Mouse (Mus musculus): ENCODE results near the gene Hoxa5. TPM values are rescaled to one million over a fixed set of nuclear protein-coding genes. Genes with fewer than 3 reads are reported as not detected.

The Hoxa5 gene
- total RNA-seq, 2 experiments from 2014 or later = 1.9 to 3.5 TPM

DNA sequence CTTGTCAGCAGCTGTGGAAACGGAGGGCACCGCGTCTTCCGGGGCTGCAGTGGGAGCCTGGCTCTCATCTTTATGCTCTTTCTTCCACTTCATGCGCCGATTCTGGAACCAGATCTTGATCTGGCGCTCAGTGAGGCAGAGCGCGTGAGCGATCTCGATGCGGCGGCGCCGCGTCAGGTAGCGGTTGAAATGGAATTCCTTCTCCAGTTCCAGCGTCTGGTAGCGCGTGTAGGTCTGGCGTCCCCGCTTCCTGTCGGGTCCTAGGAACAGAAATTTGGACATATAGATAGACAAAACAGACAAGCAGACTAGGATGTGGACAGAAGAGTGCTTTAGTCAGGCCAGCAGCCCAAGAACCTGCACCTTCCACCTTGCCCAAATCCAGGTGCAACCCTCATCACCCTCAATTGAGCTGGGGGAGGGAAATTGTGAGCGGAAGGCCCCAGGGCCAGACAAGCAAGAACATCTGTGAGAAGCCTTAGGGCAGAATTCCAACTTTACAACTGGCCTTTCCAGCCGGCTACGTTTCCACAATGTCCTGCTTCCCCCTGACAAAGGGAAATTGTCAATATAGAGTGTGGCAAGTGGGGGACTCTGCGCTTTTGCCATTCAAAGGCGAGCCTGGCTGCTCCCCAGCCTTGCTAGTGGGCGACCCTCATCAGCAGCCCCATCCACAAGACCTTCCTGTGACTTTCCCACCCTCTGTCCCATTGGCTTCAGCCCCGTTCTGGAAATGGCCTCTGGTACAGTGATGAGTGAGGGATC lies 11.6 kb upstream of the Hoxa5 start:
- no peak for DNase-seq

DNA sequence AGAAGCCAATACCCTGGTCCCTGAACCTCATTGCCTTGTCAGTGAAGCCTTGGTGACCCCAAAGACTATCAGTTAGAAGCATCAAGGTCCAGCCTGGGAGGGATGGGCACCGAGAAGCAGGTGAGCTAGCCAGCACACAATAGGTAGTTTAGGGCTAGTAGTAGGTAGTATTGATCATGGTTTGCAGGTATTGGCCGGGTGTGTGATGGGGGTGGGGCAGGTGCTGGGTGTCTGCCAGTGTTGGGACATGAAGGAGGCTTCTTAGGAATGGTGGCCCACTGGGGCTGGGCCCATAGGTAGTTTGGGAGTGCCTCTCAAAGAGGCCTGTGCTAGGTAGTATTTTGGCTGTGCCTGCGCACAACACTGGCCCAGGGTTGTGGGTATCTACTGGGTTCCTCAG lies 10.7 kb upstream of the Hoxa5 start:
- no peak for DNase-seq

- no peak for DNase-seq
Observed at GRCm38 (mm10) chr6:52214271-52214670, 9.9 kb upstream of the Hoxa5 start.

DNA sequence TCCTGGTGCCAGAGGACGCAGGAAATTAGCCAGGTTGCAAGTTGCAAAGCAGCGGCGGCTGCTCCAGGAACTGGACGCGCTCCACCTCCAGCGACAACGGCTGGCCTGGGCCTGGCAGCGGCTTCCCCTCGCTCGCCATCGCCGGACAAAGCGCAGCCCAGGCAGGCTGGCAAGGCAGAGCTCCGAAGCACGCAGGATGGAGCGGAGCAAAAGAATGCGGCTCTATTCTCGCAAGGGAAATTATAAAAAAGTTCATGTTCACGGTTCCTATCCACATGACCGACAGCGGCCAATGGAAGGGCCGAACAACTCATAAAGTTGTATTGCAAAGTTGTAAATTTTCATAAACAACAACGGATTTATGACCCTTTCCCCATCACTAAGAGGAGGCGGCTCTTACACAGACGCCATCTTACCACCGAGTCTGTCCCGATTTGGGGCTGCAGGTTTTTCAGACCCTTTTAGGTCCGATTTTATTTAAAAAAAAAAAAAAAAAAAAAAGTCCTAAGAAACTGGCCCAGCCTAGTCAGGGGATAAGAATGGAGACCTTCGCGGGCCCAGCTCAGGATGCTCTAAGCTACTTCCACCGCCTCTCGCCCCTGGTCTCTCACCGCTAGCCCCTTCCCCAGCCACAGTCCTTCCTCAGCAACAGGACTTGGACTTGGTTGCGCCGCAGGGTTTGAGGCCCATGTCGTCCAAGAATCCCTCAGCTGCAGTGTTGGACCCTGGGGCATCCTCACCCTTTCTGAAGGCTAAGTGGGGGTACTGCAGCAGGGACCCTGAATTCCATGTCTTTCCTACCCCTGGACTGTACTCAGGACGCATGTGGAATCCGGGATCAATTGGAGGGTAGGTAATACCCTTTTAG lies 9.0 kb upstream of the Hoxa5 start, which contains the start of the genes Hoxa3 and Gm28308:
Hoxa3 (minus strand) TSS at position 218 of the 868 bp plus-strand sequence.
Gm28308 (minus strand) TSS at position 221 of the 868 bp plus-strand sequence.
- peak; percentile 80 for DNase-seq

DNA sequence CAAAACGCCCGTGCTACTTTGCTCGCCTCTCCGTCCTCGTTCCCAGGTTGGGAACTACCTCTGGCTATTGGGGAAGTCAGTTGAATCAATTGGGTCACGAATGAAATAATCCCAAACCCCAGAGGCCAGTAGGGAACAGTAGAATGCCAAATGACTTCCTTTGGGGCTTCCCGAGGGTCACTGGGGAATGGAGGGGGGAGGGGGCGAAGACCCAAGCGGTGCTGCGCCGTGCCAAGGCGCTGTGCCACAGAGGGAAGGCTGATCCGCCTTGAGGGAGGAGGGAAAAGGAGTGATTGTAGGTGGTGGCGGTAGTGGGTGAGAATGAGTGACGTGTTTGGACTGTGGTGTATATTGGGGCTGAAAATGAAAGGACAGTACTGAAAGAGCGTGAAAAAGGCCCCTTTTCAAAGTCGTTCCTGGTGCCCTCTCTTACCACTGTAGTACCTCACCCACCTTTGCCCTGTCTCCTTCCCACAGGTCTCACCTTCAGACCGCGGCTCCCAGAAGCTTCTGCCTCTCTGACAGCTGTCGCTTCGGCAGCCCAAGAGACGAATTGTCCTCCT lies 8.2 kb upstream of the Hoxa5 start:
- no peak for DNase-seq

GRCm38 (mm10) chr6:52211961-52212360 lies 7.6 kb upstream of the Hoxa5 start:
- DNase-seq = no peak

DNA sequence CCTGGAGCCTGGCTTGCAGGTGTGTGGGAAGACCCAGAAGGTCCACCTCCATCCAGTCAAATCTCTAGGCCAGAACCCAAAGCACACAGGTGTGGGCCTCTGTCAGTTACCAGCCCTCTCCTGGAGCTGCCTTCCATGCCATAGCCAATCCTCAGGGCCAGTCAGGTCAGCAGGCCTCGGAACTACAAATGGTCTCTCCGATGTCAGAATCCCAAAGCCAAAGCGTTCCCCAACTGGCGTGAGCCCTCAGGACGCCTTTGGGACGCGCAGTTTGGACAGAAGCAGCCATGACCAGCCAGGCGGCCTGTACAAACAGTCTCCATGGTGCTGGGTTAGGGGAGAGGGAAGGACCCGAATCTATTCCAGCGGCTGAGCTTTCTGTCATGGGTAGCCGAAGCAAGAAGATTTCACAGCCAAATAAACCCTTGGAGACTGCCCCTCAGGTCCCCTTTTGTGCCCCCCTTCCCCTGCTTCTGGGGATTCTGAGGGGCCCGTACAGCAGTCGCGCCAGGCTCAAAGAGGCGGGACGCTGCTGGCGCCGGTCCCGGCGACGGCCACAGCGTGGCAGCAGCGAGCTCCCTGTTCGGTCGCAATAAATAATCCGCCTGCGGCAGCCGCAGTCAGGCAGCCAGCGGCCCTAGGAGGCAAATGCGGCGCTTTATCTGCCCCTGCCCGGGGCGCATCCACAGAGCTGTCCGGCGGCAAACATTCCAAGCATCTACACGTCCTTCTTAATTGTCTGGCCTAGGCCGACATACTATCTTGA lies 7.0 kb upstream of the Hoxa5 start:
- peak; percentile 78 for DNase-seq

DNA sequence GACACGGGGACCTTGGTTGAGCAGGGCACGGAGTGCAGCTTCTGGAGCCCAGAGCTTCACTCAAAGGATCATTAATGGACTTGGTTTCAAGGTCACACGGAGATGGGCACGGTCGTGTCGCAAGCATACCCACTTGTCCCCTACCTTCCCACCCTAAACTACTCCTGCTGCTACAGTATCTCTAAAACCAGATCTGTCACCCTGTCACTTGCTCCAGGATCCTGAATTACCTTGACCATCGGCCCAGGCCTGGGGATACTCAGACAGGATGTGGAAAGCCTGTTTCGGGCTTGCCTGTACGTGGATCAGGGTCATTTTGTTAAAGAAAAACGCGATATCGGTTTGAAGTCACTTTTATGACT lies 5.3 kb upstream of the Hoxa5 start:
- no peak for DNase-seq

DNA sequence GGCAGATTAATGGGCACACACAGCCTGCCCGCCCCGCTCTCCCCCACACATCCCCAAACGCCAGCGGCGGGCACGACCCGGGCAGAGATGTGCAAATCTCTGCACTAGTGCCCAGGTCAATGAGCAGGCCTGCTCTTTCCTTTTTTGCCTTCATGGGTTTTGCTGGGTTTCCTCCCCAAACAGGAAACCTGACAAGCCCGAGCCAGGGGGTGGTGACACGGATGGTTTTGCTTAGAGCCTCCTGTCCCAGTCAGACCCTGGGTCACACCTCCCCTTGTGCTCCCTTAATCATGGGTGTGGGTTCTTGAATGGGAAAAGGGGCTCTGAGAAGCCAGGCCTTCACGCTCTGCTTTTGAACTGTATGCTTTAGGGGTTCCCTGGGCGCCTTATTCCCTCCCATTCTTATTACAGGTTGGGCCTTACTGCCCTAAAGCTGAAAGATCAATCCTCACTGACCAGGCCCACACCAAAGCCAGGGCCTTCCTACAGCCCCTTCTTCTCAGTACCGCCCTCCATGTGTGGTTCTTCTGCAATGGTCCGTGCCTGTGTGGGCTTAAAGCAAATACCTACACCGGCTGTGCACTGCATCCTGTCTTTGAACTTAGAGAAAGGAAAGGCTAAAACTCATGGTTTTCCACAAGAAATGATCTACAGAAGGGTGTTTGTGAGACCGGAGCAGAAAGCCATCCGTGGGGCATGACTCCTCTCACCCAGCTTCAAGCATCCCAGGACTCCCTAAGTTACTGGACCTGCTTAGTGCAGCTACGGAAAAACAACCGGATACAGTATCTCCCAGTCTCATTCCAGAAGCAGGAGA lies 4.7 kb upstream of the Hoxa5 start:
- no peak for DNase-seq

- DNase-seq = no peak
Observed at GRCm38 (mm10) chr6:52208072-52208867, 3.9 kb upstream of the Hoxa5 start, which contains the start of gene Hoxa6. Hoxa6 (minus strand) TSS chr6:52208722.

DNA sequence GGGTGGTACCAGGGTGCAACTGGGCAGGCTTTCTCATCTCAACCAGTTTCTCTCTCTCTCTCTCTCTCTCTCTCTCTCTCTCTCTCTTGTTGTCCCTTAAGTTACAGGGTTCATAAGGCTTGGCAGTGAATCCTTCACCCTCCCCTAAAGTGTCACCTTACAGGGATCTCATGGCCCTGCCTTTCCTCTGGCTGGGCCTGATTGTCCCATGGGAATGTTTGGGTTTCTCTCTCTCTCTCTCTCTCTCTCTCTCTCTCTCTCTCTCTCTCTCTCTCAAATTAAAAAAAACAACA lies 3.2 kb upstream of the Hoxa5 start:
- DNase-seq = no peak

DNA sequence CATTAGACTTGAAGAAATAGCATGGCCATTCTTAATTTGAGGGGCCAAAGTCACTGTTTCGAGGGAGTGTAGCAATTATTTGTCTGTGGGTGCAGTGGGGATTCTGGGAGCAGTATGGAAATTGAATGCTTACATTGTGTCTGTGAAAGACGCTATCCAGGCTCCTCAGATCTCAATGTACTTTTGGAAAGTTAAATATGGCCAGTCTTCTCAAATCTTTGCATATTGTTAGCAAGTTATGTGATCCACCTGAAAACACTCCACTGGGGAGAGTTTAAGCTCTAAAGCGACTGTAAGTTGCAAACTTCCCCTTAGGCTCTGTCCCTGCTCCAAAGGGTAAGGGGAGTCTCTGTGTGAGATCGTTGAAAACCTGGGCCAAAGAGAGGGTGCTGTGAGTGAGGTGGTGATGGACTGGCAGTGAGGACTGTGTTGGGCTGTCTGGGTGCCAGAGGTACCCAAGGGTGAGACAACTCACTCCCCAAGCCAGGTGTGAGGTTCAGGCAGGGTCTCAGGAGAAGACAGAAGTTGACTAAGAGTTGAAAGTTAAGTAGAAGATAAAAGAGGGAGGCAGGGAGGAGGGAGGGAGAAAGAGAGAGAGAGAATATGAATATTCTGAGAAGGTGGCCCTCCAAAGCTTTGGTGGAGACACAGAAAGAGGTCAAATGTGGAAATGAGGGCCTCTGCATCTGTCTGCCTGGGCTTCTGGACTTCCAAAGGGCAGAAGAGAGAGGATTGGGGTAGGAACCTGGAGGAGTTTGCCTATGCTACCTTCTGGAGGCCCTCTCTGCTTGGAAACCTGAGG lies 2.7 kb upstream of the Hoxa5 start:
- DNase-seq = no peak

- DNase-seq = no peak
Observed at GRCm38 (mm10) chr6:52205638-52206621, 1.5 kb upstream of the Hoxa5 start.

GRCm38 (mm10) chr6:52205221-52205620 lies 834 bp upstream of the Hoxa5 start:
- DNase-seq = no peak

DNA sequence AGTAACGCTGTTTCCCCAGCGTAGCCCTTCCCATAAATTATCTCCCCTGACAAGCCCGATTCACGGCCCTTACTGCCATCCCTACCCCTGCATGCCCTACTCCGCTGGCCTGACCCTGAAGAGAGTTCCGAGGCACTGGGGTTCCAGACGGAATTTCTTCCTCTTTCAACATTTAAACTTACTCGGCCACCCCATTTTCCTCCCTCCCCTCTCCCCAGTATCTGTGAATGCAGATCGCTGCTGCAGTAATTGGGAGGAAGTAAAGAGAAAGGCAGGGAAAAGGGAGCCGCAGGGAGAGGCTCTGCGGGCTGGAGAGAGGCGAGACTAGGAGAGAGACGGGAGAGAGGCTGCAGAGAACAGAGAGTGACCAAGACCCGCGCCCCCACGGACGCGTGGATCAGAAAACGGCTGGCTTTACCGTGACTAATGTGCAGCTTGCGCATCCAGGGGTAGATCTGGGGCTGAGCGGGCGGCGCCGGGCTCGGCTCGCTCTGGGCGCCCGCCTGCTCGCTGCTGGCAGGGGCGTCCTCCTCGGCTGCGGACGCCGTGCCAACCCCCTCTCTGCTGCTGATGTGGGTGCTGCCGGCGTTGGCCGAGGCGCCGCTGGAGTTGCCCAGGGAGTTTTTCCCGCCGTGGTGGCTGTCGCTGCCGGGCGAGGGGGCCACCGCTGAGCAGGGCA lies 877 bp downstream of the Hoxa5 start:
- DNase-seq = no peak

DNA sequence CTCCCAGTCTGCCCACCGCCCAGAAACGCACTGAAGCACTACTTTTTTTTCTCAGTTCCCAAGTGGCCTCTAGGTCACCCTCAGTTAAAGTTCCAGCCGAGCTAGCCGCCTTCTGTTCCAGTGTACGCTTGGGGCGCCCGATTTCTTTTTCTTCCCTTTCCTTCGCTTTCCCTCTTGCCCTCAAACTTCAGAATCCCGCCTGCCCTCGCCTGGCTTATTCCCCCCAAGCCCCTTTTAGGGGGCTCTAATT lies 1.3 kb downstream of the Hoxa5 start:
- no peak for DNase-seq

GRCm38 (mm10) chr6:52202362-52203120 lies 1.8 kb downstream of the Hoxa5 start:
- DNase-seq = no peak
